Mouse (Mus musculus) inflammation-experienced regulatory T-cells, adult 6 months (primary cell): ENCODE data around the gene Msi1. TPM values are rescaled to one million over a fixed set of nuclear protein-coding genes. Genes with fewer than 3 reads are reported as not detected.

Source experiments
- ATAC-seq: one replicate; pipeline ENCODE4 v1.8.0; 2017
- polyA plus RNA-seq, 3 experiments: library from polyadenylated mRNA; unstranded; fragments of 100-300 nt; shearing (Covaris generic); gene quantifications; one replicate each; pipeline ENCODE4 v1.2.1; 2017

Msi1 gene
- polyA plus RNA-seq, 3 experiments from 2014 or later: not detected

DNA sequence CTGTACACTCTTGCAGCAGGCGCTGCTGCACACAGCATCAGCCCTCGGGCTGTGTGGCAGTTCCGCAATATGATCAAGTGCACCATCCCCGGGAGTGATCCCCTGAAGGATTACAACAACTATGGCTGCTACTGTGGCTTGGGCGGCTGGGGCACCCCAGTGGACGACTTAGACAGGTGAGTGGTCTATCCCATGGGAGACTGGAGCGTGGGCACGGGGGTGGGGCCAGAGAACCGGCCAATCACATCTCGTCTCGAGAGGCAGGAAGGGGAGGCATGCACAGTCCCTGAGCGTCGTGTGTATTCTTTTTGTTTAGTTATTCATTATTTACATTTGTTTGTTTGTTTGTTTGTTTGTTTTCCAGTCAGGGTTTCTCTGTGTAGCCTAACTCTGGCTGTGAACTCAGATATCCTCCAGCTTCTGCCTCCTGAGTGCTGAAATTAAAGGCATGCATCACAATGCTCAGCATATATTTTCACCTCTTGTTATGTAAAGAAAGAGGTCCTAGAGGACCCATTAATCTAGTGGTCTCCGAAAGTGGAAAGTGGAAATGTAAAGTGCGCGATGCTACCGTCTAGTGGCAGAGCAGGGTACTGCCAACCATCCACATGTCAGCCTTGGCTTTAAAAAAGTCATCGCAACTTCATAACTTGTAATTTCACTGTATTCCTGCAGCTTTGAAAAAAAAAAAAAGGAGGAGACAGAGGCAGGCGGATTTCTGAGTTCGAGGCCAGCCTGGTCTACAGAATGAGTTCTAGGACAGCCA lies 41.5 kb downstream of the Msi1 start:
- ATAC-seq: peak; percentile 32

GRCm38 (mm10) chr5:115473191-115473590 lies 43.8 kb downstream of the Msi1 start:
- ATAC-seq: no peak

DNA sequence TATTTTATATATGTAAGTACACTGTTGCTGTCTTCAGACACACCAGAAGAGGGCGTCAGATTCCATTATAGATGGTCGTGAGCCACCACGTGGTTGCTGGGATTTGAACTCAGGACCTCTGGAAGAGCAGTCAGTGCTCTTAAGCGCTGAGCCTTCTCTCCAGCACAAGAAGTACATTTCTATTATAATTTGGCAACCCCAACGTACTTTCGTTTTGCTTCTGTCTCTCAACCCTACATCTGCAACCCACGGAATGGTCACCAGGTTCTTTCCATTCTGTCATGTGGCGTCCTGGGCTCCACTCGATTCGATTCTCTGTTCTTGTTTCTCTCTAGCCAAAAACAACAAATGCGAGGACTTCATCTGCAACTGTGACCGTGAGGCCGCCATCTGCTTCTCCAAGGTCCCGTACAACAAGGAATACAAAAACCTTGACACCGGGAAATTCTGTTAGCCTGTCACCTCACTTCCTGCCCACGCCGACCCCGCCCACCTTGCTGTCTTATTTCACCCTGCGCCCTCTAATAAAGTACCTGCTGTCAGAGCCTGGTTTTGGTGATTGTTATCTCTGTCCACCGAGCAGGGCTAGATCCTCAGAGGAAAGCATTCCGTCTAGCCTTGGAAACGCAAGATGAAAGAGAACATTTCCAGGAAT lies 44.9 kb downstream of the Msi1 start:
- peak; percentile 74 for ATAC-seq

GRCm38 (mm10) chr5:115475337-115476106 lies 46.1 kb downstream of the Msi1 start:
- peak; percentile 45 for ATAC-seq

GRCm38 (mm10) chr5:115476107-115476727 lies 46.8 kb downstream of the Msi1 start:
- ATAC-seq: no peak

DNA sequence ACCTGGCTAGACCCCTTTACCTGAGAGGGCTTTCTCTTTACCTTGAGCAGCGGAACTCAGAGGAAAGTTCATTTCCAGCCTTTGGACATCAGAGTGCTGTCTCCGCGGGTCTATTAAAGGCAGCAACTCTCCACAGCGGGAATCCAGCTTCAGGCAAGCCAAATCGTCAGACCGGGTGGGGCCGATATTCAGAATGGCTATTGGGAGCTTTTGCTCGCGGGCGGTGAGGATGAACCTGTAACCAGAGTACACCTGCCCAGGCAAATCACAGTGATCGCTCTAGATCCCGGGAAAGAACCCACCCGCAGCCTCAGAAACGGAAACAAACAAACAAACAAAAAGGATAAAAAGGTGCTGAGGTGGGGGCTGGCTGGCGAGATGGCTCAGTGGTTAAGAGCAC lies 50.2 kb downstream of the Msi1 start:
- ATAC-seq: no peak

- ATAC-seq: no peak
These were observed 50.7 kb downstream of the Msi1 start for GRCm38 (mm10) chr5:115480101-115480500.

- ATAC-seq: no peak
These were observed 53.2 kb downstream of the Msi1 start for GRCm38 (mm10) chr5:115482390-115483265.

- no peak for ATAC-seq
These were observed 54.0 kb downstream of the Msi1 start for GRCm38 (mm10) chr5:115483385-115483784.

GRCm38 (mm10) chr5:115483947-115484920 lies 54.8 kb downstream of the Msi1 start, which contains the start of gene Sirt4:
TSS of gene Sirt4 (minus strand) at chr5:115484725.
- ATAC-seq: peak; percentile 91

DNA sequence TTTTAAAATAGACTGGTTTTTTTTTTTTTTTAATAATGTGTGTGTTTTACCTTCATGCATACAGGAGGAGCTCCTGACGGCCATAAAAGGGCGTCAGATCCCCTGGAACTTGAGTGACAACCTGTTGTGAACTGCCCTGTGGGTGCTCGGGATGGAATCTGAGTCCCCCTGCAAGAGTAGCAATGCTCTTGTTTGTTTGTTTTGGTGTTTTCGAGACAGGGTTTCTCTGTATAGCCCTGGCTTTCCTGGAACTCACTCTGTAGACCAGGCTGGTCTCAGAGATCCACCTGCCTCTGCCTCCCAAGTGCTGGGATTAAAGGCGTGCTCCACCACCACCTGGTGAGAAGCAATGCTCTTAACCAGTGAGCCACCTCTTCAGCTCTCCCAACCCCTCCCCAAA lies 55.6 kb downstream of the Msi1 start:
- no peak for ATAC-seq

- no peak for ATAC-seq
These were observed 56.2 kb downstream of the Msi1 start for GRCm38 (mm10) chr5:115485489-115486205.

DNA sequence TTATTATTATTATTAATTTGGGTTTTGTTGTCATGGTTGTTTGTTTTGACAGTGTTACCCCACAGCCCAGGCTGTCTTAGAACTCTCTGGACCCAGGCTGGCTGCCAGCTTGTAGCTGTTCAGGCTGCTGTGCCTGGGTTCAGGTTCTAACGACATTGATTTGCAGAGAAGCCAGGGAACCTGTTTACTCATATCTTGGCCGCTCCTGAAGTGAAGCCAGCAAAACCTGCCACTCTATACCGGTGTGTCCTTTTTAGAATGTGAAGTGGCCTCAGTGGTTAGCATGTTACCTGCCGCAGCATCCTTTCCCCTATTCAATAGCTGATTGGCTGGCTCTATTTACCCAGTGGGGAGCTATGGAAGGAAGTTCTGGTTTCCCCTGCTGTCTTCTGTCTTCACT lies 57.3 kb downstream of the Msi1 start:
- ATAC-seq: no peak

- no peak for ATAC-seq
These were observed 58.0 kb downstream of the Msi1 start for GRCm38 (mm10) chr5:115487353-115487752.

DNA sequence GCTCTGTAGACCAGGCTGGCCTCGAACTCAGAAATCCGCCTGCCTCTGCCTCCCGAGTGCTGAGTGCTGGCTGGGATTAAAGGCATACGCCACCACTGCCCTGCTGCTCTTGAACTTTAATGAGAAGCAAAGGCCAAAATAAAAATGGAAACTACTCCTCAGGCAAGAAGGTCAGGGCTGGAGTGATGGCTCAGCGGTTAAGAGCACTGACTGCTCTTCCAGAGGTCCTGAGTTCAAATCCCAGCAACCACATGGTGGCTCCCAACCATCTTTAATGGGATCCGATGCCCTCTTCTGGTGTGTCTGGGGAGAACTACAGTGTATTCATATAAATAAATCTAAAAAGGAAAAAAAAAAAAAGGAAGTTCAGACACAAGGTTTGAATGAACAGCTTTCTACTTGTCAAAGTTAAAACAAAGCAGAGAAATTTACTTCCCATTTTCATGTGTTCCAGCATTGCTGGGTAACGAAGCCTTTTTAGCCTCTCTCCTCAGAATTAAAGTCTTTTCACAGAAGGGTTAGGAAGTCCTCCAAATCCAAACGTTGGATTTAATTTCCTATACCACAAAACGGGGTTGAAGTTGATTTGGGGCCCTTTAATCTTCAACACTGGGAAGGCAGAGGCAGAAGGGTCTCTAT lies 58.7 kb downstream of the Msi1 start:
- no peak for ATAC-seq

- peak; percentile 62 for ATAC-seq
These were observed 59.7 kb downstream of the Msi1 start for GRCm38 (mm10) chr5:115488841-115489698.

DNA sequence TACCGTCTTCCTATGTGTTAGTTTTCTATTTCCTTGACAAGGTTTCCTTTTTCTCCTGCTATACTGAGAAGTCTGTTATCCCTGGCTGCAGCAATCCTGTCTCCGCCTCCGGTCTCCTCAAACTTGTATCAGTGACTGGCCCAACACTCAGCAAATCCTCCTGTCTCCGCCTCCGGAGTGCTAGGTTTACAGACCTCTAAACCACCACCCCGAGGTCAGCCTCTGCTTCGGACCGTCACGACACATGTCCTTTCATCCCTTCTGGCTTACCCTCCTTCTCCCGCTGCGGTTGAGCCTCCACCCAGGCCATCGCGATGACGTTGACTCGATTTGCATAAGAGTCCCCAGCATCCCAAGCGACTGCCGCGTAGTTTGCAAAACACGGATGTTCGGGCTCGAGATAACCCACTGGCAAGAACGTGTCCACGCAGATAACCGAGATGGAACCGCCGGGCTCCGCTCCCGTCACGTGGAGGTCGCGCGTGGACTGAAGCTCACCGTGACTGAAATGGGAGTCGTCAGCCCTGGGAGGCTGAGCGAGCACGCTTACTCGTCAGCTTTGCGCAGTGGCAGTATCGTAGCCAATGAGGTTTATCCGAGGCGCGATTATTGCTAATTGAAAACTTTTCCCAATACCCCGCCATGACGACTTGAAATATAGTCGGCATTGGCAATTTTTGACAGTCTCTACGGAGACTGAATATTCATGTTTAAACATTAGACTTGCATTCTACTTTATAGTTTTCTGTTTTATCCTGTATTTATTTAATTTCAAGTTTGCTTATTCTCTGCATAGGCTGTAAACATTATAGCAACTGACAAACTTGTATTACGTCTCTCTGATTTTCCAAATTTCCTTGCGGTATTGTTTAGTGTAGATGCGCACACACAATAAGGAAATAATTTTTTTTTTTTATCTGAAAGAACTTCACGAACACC lies 60.6 kb downstream of the Msi1 start:
- peak; percentile 67 for ATAC-seq
